In the genomic region with DNA sequence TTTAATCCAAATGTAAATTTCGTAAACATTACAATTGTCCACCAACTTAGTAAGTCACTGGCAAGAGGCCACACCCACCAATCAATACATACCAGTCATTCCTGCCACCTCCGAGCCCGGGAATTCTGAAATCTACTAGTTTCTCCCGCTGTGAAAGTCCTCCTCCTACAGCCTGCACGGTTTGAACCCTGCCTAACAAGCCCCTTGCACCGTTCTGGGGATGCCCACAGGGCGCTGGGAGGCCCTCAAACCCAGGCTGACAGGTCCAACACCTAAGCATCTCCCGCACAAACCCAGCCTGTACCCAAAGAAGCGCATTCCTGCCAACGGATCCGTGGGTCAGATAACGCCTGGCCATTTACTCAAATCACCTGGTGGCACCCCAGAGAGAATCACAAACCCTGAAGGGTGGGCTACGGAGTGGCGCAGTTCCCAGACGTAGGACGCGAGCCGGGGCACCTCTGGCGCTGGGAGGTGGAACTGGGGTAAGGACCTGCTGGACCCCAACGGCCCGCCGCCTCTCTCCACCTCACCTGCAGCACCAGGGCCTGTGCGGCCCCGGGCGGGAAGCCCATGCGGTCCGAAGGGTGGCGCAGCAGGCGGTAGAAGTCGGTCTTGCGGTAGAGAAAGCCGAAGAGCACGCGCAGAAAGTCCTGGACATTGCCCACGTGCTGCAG, we compare ENCODE assay signal across 8 mouse cellular contexts. TPM values are rescaled to one million over a fixed set of nuclear protein-coding genes. Genes with fewer than 3 reads are reported as not detected.
A peak's percentile ranks its signal among the peaks of the same experiment; 100 is the strongest.
DNase-seq lines count a peak whose midpoint lies in the region; ATAC-seq and TF ChIP-seq lines count a peak whose summit lies in the region.

A gene (plus strand): TSS at position 620 of the 677 bp plus-strand sequence.

- no peaks in the 10 kb centered on the region for H3K27me3 ChIP-seq in heart, adult 2 months (ENCODE audit: control insufficient read depth, insufficient read depth, low read length)
- peaks cover 6% of the 10 kb centered on the region for H3K27me3 ChIP-seq in CH12.LX (replicated peaks)
- H3K27me3 ChIP-seq in hindbrain, embryonic 14.5 days (ENCODE audit: control insufficient read depth, insufficient read depth, low read length): no peaks in the 10 kb centered on the region

- in situ Hi-C loops in CH12.LX (cut with MboI; ENCODE audit: low pct_ligation_motif_present, low pct_unique_long_range_greater_than_20kb, low sequenced_read_pairs): loop anchor here (5.0 kb wide), 1 partner anchor 202 kb away; no protein-coding TSS in a partner anchor

- H3K4me3 ChIP-seq in heart, adult 2 months: peak within 1 kb of the TSS; percentile 97
- H3K4me3 ChIP-seq in CH12.LX (replicated peaks in 1 of 3; ENCODE audit: low read depth in 2 of 3, low read length in 2 of 3, poor library complexity in 1 of 3): peak within 1 kb of the TSS; percentile 84 to 94 (median 86)
- H3K4me3 ChIP-seq in hindbrain, embryonic 14.5 days (replicated peaks; ENCODE audit: low read length): peak within 1 kb of the TSS; percentile 100

- no peak for TF ChIP-seq POLR2A in heart, adult 2 months (IDR thresholded peaks at IDR 0.05; ENCODE audit: insufficient read depth, low read depth, low read length)
- TF ChIP-seq POLR2A in CH12.LX (IDR thresholded peaks at IDR 0.05; ENCODE audit: low read depth, low read length): no peak

- peak within 1 kb of the TSS; percentile 97 for H3K27ac ChIP-seq in heart, adult 2 months
- peak within 1 kb of the TSS; percentile 92 for H3K27ac ChIP-seq in CH12.LX (ENCODE audit: insufficient read depth, low read depth)
- peak within 1 kb of the TSS; percentile 97 for H3K27ac ChIP-seq in hindbrain, embryonic 14.5 days

- peak within 1 kb of the TSS; percentile 95 for H3K4me2 ChIP-seq in CH12.LX (ENCODE audit: insufficient read depth, low read depth, poor library complexity, severe bottlenecking)
- peak within 1 kb of the TSS; percentile 96 for H3K4me2 ChIP-seq in hindbrain, embryonic 14.5 days (replicated peaks)

- dilution Hi-C loops in CH12.LX (cut with MboI; ENCODE audit: extremely low pct_ligation_motif_present, extremely low pct_unique_long_range_greater_than_20kb, low sequenced_read_pairs): no loop called here

- H3K9me3 ChIP-seq in CH12.LX (replicated peaks; ENCODE audit: low read length): no peaks in the 10 kb centered on the region
- H3K9me3 ChIP-seq in hindbrain, embryonic 14.5 days (ENCODE audit: control insufficient read depth, low read length): no peaks in the 10 kb centered on the region

- H3K79me2 ChIP-seq in heart, adult 2 months (replicated peaks; ENCODE audit: control insufficient read depth, insufficient read depth, low read length): peaks cover 6% of the 10 kb centered on the region
- H3K79me2 ChIP-seq in CH12.LX (replicated peaks; ENCODE audit: control insufficient read depth, extremely low read depth, insufficient read depth, poor library complexity, severe bottlenecking): peaks cover 51% of the 10 kb centered on the region

- no peak; the same call in 1 of the 2 replicates for TF ChIP-seq EP300 in heart, adult 2 months (IDR thresholded peaks at IDR 0.05; ENCODE audit: insufficient read depth, low read depth, low read length)
- TF ChIP-seq EP300 in CH12.LX (IDR thresholded peaks at IDR 0.05; ENCODE audit: low read length): no peak

- H3K4me1 ChIP-seq in heart, adult 2 months (ENCODE audit: control insufficient read depth, insufficient read depth, low read length): peaks cover 5% of the 10 kb centered on the region
- H3K4me1 ChIP-seq in CH12.LX (ENCODE audit: control insufficient read depth in 1 of 2, insufficient read depth in 2 of 2): peaks cover 4 to 48% of the 10 kb centered on the region in 2 experiments; a peak in 3 of 4 replicates
- peaks cover 16% of the 10 kb centered on the region for H3K4me1 ChIP-seq in hindbrain, embryonic 14.5 days (replicated peaks; ENCODE audit: control insufficient read depth, insufficient read depth, low read length)

- intact Hi-C loops in heart, adult 2 months (cut with DNase I): loop anchor here (2.0 kb wide), 1 partner anchor 69 kb away; no protein-coding TSS in a partner anchor

- 1% methylated on average over 35 of the region's 35 CpGs for WGBS in heart, adult 2 months
- 1% methylated on average over 35 of the region's 35 CpGs for WGBS in hindbrain, embryonic 14.5 days

- ATAC-seq in hindbrain, embryonic 14.5 days (ENCODE audit: low FRiP score): peak; percentile 74
- ATAC-seq in megakaryocyte-erythroid progenitor cell, adult 5-6 weeks (replicated peaks; ENCODE audit: low FRiP score, low TSS enrichment, poor library complexity, severe bottlenecking): peak; percentile 68

- H3K9ac ChIP-seq in heart, adult 2 months (ENCODE audit: low read depth, low read length): peak within 1 kb of the TSS; percentile 82
- peak within 1 kb of the TSS; percentile 60 for H3K9ac ChIP-seq in CH12.LX (ENCODE audit: insufficient read depth, low read depth)
- H3K9ac ChIP-seq in hindbrain, embryonic 14.5 days: peak within 1 kb of the TSS; percentile 98

- H3K36me3 ChIP-seq in heart, adult 2 months (ENCODE audit: control insufficient read depth, insufficient read depth, low read length): peaks cover 3% of the 10 kb centered on the region; the same call in 1 of the 2 replicates
- peaks cover 2 to 22% of the 10 kb centered on the region in 2 experiments for H3K36me3 ChIP-seq in CH12.LX (replicated peaks in 1 of 2; ENCODE audit: control insufficient read depth in 1 of 2, insufficient read depth in 1 of 2, low read length in 1 of 2)
- H3K36me3 ChIP-seq in hindbrain, embryonic 14.5 days (replicated peaks; ENCODE audit: control insufficient read depth, insufficient read depth): 0 out of 2 replicates have a peak, but pooled peaks cover 3% of the 10 kb centered on the region

- peak; percentile 28 for TF ChIP-seq CTCF in heart, adult 2 months (IDR thresholded peaks at IDR 0.05)
- TF ChIP-seq CTCF in CH12.LX (conservative IDR thresholded peaks at IDR 0.05 in 1 of 2, IDR thresholded peaks at IDR 0.05 in 1 of 2; ENCODE audit: low read depth in 2 of 2, low read length in 2 of 2): no peak

- peak in 1 of 2 experiments; percentile 6 for DNase-seq in heart, adult 2 months
- no peak for DNase-seq in heart, adult 11 months
- no peak for DNase-seq in CH12.LX (ENCODE audit: extremely low read depth)
- DNase-seq in embryo, embryonic 10.5 days (ENCODE audit: low spot score): peak; percentile 22
- DNase-seq in hindbrain, embryonic 14.5 days (ENCODE audit: low spot score): no peak
- no peak for DNase-seq in urinary bladder, postnatal 10 days (ENCODE audit: low spot score)
- no peak for DNase-seq in ovary, postnatal 14 days (ENCODE audit: low spot score)

- TF ChIP-seq RAD21 in CH12.LX (IDR thresholded peaks at IDR 0.05; ENCODE audit: low read depth, low read length): no peak

TF ChIP-seq in CH12.LX, 34 proteins besides CTCF, POLR2A, EP300 and RAD21:
- TF ChIP-seq TCF12 (IDR thresholded peaks at IDR 0.05; ENCODE audit: low read depth, low read length): no peak
- no peak for TF ChIP-seq MAFK (IDR thresholded peaks at IDR 0.05; ENCODE audit: insufficient replicate concordance, low read length)
- TF ChIP-seq ELF1 (IDR thresholded peaks at IDR 0.05; ENCODE audit: low read depth, low read length): no peak
- TF ChIP-seq ZC3H11A (IDR thresholded peaks at IDR 0.05; ENCODE audit: low read depth, low read length): no peak
- TF ChIP-seq JUN (IDR thresholded peaks at IDR 0.05; ENCODE audit: insufficient read depth, low read depth, low read length): no peak
- TF ChIP-seq POLR2AphosphoS2 (IDR thresholded peaks at IDR 0.05; ENCODE audit: low read depth, low read length): no peak
- TF ChIP-seq GABPA (IDR thresholded peaks at IDR 0.05; ENCODE audit: insufficient replicate concordance, low read depth, low read length): no peak
- no peak for TF ChIP-seq HCFC1 (IDR thresholded peaks at IDR 0.05; ENCODE audit: low read depth, low read length)
- TF ChIP-seq BHLHE40 (IDR thresholded peaks at IDR 0.05; ENCODE audit: low read depth, low read length): no peak; the same call in 1 of the 2 replicates
- no peak for TF ChIP-seq NELFE (IDR thresholded peaks at IDR 0.05; ENCODE audit: low read depth, low read length)
- no peak for TF ChIP-seq PAX5 (IDR thresholded peaks at IDR 0.05; ENCODE audit: low read length)
- no peak for TF ChIP-seq E2F4 (IDR thresholded peaks at IDR 0.05; ENCODE audit: insufficient replicate concordance, low read depth, low read length)
- no peak for TF ChIP-seq ZMIZ1 (IDR thresholded peaks at IDR 0.05; ENCODE audit: low read depth, low read length)
- no peak for TF ChIP-seq CHD2 (IDR thresholded peaks at IDR 0.05; ENCODE audit: low read length)
- TF ChIP-seq MAZ (IDR thresholded peaks at IDR 0.05; ENCODE audit: low read depth, low read length): no peak
- no peak for TF ChIP-seq UBTF (IDR thresholded peaks at IDR 0.05; ENCODE audit: low read depth, low read length)
- no peak for TF ChIP-seq ZKSCAN1 (IDR thresholded peaks at IDR 0.05; ENCODE audit: borderline replicate concordance, low read depth, low read length)
- TF ChIP-seq KAT2A (IDR thresholded peaks at IDR 0.05; ENCODE audit: insufficient replicate concordance, low read length): no peak

RNA-seq across cellular contexts. Expression of the gene that starts here (rescaled TPM):
- not detected for total RNA-seq in heart, adult 2 months (2021)
- 0.09 TPM in 1 of 2 replicates, not detected in the other for polyA plus RNA-seq in heart, adult 2 months (2012; rRNA removed)
- 0.42 and 0.46 TPM in 2 replicates for total RNA-seq in CH12.LX (2012; rRNA removed)
- total RNA-seq in CH12.LX (2014; rRNA removed): not detected in 2 replicates
- polyA plus RNA-seq in CH12.LX (2012; ENCODE audit: insufficient read length, low read depth): not detected in 2 replicates
- polyA plus RNA-seq in hindbrain, embryonic 14.5 days (2014; fragmentation: Nextera tagmentation; extraction: Ambion mirVana): 0.31 and 0.42 TPM in 2 replicates
- total RNA-seq in megakaryocyte-erythroid progenitor cell, adult 5-6 weeks (2014; fragmentation: Nextera tagmentation): 2.9 TPM in 1 of 2 replicates, not detected in the other
- 0.47 TPM in 1 of 2 replicates, not detected in the other for total RNA-seq in megakaryocyte-erythroid progenitor cell, adult 5-6 weeks (2017)

Comparison
In these comparisons a context has a peak if more than half of its experiments do, and no peak if none do; other contexts are left out.
1. Peak in ATAC-seq, H3K4me3 ChIP-seq, H3K27ac ChIP-seq, H3K9ac ChIP-seq and H3K4me2 ChIP-seq in hindbrain, embryonic 14.5 days; RNA of the gene not detected or under 1 TPM.